Mouse (Mus musculus) hindbrain, embryonic 11.5 days (tissue): Measurements from ENCODE around the gene Ccdc125. TPM values are rescaled to one million over a fixed set of nuclear protein-coding genes. Genes with fewer than 3 reads are reported as not detected.

Source experiments
- ATAC-seq: fragments of 200-750 bp; cut with Nextera tagmentation; 2 replicates; pipeline ENCODE4 v1.8.0; 2017; ENCODE audit warnings: mild to moderate bottlenecking, moderate TSS enrichment, moderate library complexity; ENCODE audit not compliant: low FRiP score
- DNase-seq: peaks from one replicate; pipeline ENCODE4 v3.0.0-alpha.2; 2015; ENCODE audit warnings: low spot score
- H3K27ac ChIP-seq: fragments of 300-500 bp; sonication (generic); 2 replicates; pipeline ENCODE4 v1.5.1; 2014; ENCODE audit warnings: mild to moderate bottlenecking, low read depth, low read length
- H3K27me3 ChIP-seq: fragments of 300-500 bp; sonication (generic); 2 replicates; pipeline ENCODE4 v1.6.1; 2014; ENCODE audit warnings: mild to moderate bottlenecking, low read length, moderate library complexity, mixed read lengths; ENCODE audit not compliant: control insufficient read depth, insufficient read depth
- H3K36me3 ChIP-seq: fragments of 300-500 bp; sonication (generic); 2 replicates; pipeline ENCODE4 v1.6.1; 2014; ENCODE audit warnings: mild to moderate bottlenecking, low read length, moderate library complexity, mixed read lengths; ENCODE audit not compliant: control insufficient read depth, insufficient read depth
- H3K4me1 ChIP-seq: fragments of 300-500 bp; sonication (generic); replicated peaks from 2 replicates; pipeline ENCODE4 v1.6.1; 2014; ENCODE audit warnings: low read length, mixed read lengths; ENCODE audit not compliant: control insufficient read depth, insufficient read depth
- H3K4me2 ChIP-seq: fragments of 300-500 bp; sonication (generic); replicated peaks from 2 replicates; pipeline ENCODE4 v1.6.1; 2014; ENCODE audit warnings: mild to moderate bottlenecking, low read depth, low read length
- H3K4me3 ChIP-seq: fragments of 300-500 bp; sonication (generic); 2 replicates; pipeline ENCODE4 v1.5.1; 2014; ENCODE audit warnings: low read depth, low read length
- H3K9ac ChIP-seq: fragments of 300-500 bp; sonication (generic); 2 replicates; pipeline ENCODE4 v1.6.1; 2014; ENCODE audit warnings: low read depth, low read length
- H3K9me3 ChIP-seq: fragments of 300-500 bp; sonication (generic); 2 replicates; pipeline ENCODE4 v1.6.1; 2016; ENCODE audit warnings: low read length; ENCODE audit not compliant: control insufficient read depth
- WGBS: fragments of 180-500 bp; shearing (Covaris S2); extraction: QIAGEN DNeasy Blood & Tissue Kit; methylation state at CpG from one replicate; pipeline ENCODE4 v1.1.7; 2014; 5-methylcytosine and 5-hydroxymethylcytosine counted together
- polyA plus RNA-seq: library from polyadenylated mRNA; unstranded; fragments of >200 nt; fragmentation: Nextera tagmentation; extraction: Ambion mirVana; gene quantifications from 2 replicates; pipeline ENCODE4 v1.2.1, GENCODE M21; 2014

Gene Ccdc125
- 2.6 and 2.7 TPM in 2 replicates for polyA plus RNA-seq

DNA sequence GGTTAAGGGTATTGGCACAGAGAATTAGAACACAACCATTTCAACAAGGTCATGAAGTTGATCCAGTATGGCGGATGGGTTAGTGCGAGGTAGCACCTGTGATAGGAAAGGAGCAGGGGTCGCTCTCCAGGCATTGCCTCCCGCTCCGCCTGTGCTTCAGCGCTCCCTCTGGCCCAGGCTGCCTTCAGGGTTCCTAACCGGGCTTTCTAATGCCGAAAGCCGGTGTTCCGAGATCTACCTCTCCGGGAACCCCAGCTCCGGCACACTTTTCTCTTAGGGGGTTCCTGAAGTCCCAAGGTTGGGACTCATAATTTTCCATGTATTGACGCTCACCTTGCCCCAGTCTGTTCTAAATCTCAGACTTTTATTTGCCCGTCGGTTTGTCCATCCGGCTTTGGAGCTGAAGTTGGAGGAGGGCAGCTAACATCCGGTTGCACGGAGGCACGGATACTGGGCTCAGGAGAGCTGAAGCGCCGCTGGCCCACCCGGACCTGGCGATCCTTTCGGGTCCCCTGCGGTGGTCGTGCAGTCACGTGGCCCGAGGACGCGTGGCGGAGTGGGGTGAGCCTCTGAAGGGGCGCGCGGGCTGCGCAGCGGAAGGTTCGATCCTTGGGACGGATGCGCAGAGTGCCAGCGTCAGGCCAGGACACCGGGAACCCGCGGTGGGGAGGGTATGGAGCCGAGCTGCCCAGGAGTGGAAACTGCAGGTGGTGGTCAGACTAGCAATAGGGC lies at the start of gene Ccdc125:
TSS of gene Ccdc125 (plus strand) at position 427 of the 732 bp plus-strand sequence.
- Histone ChIP-seq H3K36me3 (0 out of 2 replicates have a peak, but pooled peaks cover 2% of the 10 kb centered on the region), H3K27ac (no peak within 1 kb of the TSS), H3K4me3 (peak within 1 kb of the TSS; percentile 47), H3K4me1 (0 out of 2 replicates have a peak, but pooled peaks cover 2% of the 10 kb centered on the region), H3K4me2 (peak within 1 kb of the TSS; percentile 68), H3K9ac (peak within 1 kb of the TSS; percentile 63; the same call in 1 of the 2 replicates), H3K9me3 (no peaks in the 10 kb centered on the region), H3K27me3 (no peaks in the 10 kb centered on the region)
- ATAC-seq (peak; percentile 76), DNase-seq (peak; percentile 68)
- 1% methylated on average over 44 of the region's 44 CpGs for WGBS

DNA sequence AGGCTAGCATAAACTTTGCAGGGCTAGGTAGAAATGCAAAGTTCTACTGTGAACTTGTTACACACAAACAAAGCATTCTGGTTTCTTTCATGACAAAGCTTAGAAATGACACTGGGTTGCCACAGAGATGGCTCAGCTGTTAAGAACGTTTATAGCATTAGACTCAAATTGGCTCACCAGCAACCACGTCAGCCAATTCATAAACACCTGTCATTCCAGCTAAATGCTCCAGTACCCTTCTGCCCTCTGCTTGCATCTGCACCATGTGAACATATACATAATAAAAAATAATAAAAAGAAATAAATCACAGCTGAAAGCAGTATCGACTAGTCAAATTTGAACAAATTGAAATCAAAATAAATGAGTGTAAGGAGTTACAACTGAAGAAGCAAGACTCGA lies 47.3 kb upstream of the Ccdc125 start:
- H3K27me3 ChIP-seq, result no peaks in the 10 kb centered on the region; the same call in 1 of the 2 replicates
- no peak overlapping the region for H3K4me3 ChIP-seq
- WGBS, result 87% methylated on average over 4 of the region's 4 CpGs
- no peak overlapping the region for H3K27ac ChIP-seq
- H3K4me2 ChIP-seq, result no peak overlapping the region
- no peaks in the 10 kb centered on the region for H3K4me1 ChIP-seq
- DNase-seq (no peak), ATAC-seq (no peak)
- 0 out of 2 replicates have a peak, but pooled peaks cover 3% of the 10 kb centered on the region for H3K36me3 ChIP-seq
- H3K9ac ChIP-seq, result no peak overlapping the region
- H3K9me3 ChIP-seq, result no peaks in the 10 kb centered on the region

GRCm38 (mm10) chr13:100634106-100634691 lies 35.3 kb upstream of the Ccdc125 start:
- Histone ChIP-seq H3K4me2 (no peak overlapping the region), H3K36me3 (no peaks in the 10 kb centered on the region), H3K27ac (no peak overlapping the region), H3K4me3 (no peak overlapping the region), H3K27me3 (no peaks in the 10 kb centered on the region), H3K4me1 (no peaks in the 10 kb centered on the region), H3K9ac (no peak overlapping the region), H3K9me3 (no peaks in the 10 kb centered on the region)
- DNase-seq (no peak), ATAC-seq (no peak)
- WGBS, result 97% methylated on average over 3 of the region's 3 CpGs

DNA sequence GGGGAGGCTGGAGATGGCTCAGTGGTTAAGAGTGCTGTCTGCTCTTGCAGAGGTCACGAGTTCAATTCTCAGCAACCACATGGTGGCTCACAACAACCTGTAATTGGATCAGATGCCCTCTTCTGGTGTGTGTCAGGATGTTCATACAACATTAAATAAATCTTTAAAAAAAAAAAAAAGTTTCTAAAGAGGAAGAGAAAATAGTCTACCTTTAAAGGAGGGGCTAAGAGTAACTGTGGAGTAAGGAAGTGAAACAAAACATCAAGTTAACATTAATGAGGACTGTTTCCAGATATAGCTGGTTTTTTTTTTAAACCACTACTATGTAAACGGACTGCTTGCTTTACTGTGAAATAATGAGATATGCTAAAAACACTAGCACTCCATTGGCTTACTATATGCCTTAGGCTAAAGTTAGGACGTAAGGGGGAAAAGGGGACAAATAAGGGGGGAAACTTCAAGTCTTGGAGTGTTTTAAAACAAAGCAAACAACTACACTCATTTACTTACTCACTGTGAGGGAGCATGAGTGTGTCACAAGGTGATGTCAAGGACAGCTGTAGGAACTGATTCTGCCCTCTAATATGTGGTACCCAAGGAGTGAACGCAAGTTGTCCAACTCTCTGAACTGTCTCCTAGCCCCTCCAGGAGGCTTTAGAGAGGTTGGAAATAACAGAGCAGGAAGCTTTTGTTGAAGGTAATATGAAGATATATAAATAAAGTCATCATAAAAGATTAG lies 26.9 kb upstream of the Ccdc125 start:
- 97% methylated on average over 4 of the region's 4 CpGs for WGBS
- no peak for ATAC-seq
- DNase-seq, result no peak
- H3K27me3 ChIP-seq, result no peaks in the 10 kb centered on the region
- no peak overlapping the region for H3K9ac ChIP-seq
- H3K4me2 ChIP-seq, result no peak overlapping the region
- no peaks in the 10 kb centered on the region for H3K9me3 ChIP-seq
- peaks cover 8% of the 10 kb centered on the region; the same call in 1 of the 2 replicates for H3K36me3 ChIP-seq
- no peak overlapping the region for H3K27ac ChIP-seq
- no peak overlapping the region for H3K4me3 ChIP-seq
- no peaks in the 10 kb centered on the region for H3K4me1 ChIP-seq

DNA sequence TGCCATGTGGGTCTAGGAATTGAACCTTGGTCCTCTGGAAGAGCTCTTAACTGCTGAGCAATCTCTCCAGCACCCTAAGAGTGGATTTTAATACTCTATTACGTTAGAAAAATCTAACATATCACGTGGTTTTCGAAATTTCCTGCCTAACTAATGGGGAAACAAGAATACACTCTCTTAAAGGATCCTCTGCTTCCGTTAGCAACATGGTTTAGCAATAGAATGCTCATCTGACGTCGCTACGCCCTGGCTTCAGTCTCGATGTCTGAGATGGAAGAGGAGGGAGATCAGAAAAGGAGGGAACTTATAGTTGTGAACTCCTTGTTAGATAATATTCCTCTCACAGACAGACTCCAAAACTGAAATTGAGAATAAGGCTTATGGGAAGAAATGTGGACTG lies 21.3 kb upstream of the Ccdc125 start:
- H3K9ac ChIP-seq, result no peak overlapping the region
- DNase-seq (no peak), ATAC-seq (no peak)

GRCm38 (mm10) chr13:100650550-100651438 lies 18.7 kb upstream of the Ccdc125 start, which contains the start of the genes Ak6 and Rad17:
Gene Ak6 (plus strand): TSS chr13:100650979.
Gene Rad17 (minus strand): TSS chr13:100651051.
- H3K4me3 ChIP-seq, result peak within 1 kb of the TSS; percentile 92
- WGBS, result under 1% methylated on average over 69 of the region's 73 CpGs
- H3K36me3 ChIP-seq, result no peaks in the 10 kb centered on the region
- H3K4me1 ChIP-seq, result no peaks in the 10 kb centered on the region; the same call in 1 of the 2 replicates
- ATAC-seq (peak; percentile 99), DNase-seq (peak; percentile 94)
- H3K27ac ChIP-seq, result peak within 1 kb of the TSS; percentile 91
- H3K4me2 ChIP-seq, result peak within 1 kb of the TSS; percentile 83
- no peaks in the 10 kb centered on the region for H3K27me3 ChIP-seq
- H3K9me3 ChIP-seq, result no peaks in the 10 kb centered on the region
- peak within 1 kb of the TSS; percentile 88 for H3K9ac ChIP-seq

More for the DNA sequence above, 21.3 kb upstream of the Ccdc125 start:
- no peaks in the 10 kb centered on the region; the same call in 1 of the 2 replicates for H3K4me1 ChIP-seq
- peaks cover 3% of the 10 kb centered on the region; the same call in 1 of the 2 replicates for H3K36me3 ChIP-seq
- H3K4me2 ChIP-seq, result no peak overlapping the region
- 96% methylated on average over 8 of the region's 8 CpGs for WGBS
- no peak overlapping the region for H3K4me3 ChIP-seq
- no peaks in the 10 kb centered on the region for H3K9me3 ChIP-seq
- no peak overlapping the region for H3K27ac ChIP-seq
- no peaks in the 10 kb centered on the region for H3K27me3 ChIP-seq

DNA sequence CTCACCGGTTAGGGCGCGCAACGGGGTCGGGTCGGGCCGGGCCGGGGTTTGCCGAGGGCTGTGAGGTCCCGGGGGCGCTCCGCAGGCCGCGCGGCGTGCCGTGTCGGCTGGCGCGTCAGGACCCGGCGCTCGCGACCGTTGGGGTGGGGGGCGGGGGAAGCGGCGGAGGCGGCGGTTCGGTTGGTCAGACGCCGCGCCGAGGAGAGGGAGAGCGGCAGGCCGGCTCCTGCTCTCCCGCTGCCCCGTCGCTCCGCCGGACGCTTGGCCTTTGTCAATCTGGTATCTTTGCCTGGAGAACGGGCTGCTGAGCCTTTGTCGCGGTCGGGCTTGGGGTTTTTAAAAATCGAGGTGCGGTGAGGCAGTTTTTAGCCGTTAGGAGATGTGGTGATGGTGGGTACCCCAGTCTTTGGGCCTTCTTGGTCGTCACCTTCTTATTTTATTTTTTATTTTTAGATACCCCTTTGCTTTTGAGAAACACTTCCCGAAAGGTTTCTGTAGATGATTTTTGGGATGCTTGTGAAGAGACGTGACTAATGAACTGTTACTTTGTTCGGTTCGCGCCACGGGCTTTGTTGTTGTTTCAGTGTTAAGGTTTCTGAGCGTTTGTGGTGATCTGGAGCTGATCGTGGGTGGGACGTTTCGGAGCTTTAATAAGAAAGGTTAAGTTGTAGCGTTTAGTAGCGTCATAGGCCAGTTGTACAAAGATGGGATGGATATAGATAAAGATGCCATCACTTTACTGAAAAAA lies 17.9 kb upstream of the Ccdc125 start, which contains the start of gene Taf9:
TSS of gene Taf9 (plus strand) at position 141 of the 748 bp plus-strand sequence.
- peak within 1 kb of the TSS; percentile 88 for H3K9ac ChIP-seq
- DNase-seq (no peak), ATAC-seq (no peak; the same call in 1 of the 2 replicates)
- peak within 1 kb of the TSS; percentile 83 for H3K4me2 ChIP-seq
- H3K4me1 ChIP-seq, result no peaks in the 10 kb centered on the region; the same call in 1 of the 2 replicates
- peak within 1 kb of the TSS; percentile 92 for H3K4me3 ChIP-seq
- peak within 1 kb of the TSS; percentile 91 for H3K27ac ChIP-seq
- under 1% methylated on average over 43 of the region's 63 CpGs for WGBS
- H3K9me3 ChIP-seq, result no peaks in the 10 kb centered on the region
- H3K27me3 ChIP-seq, result no peaks in the 10 kb centered on the region
- H3K36me3 ChIP-seq, result no peaks in the 10 kb centered on the region
